Mouse (Mus musculus): ENCODE data around the gene Olfr1336. TPM values are rescaled to one million over a fixed set of nuclear protein-coding genes. Genes with fewer than 3 reads are reported as not detected.

The Olfr1336 gene
- total and polyA plus RNA-seq, 3 experiments, result not detected

GRCm38 (mm10) chr7:6414626-6415441, 41.1 kb upstream of the Olfr1336 start:
- peaks cover 15% of the 10 kb centered on the region for H3K9me3 ChIP-seq (replicated peaks; ENCODE audit: low read length)
- no peaks in the 10 kb centered on the region for H3K27me3 ChIP-seq (replicated peaks)
- H3K27ac ChIP-seq (ENCODE audit: insufficient read depth, low read depth), result no peak overlapping the region
- DNase-seq (ENCODE audit: extremely low read depth), result no peak
- no peak overlapping the region for H3K4me2 ChIP-seq (ENCODE audit: insufficient read depth, low read depth, poor library complexity, severe bottlenecking)
- H3K79me2 ChIP-seq (replicated peaks; ENCODE audit: control insufficient read depth, extremely low read depth, insufficient read depth, poor library complexity, severe bottlenecking), result no peaks in the 10 kb centered on the region
- H3K36me3 ChIP-seq (replicated peaks in 1 of 2; ENCODE audit: control insufficient read depth in 1 of 2, insufficient read depth in 1 of 2, low read length in 1 of 2), result no peaks in the 10 kb centered on the region
- H3K9ac ChIP-seq (ENCODE audit: insufficient read depth, low read depth), result no peak overlapping the region
- TF ChIP-seq JUND (conservative IDR thresholded peaks at IDR 0.05; ENCODE audit: low read depth, low read length) (no peak), IRF4 (IDR thresholded peaks at IDR 0.05; ENCODE audit: low read depth, low read length) (no peak)
- no peak overlapping the region for H3K4me3 ChIP-seq (replicated peaks in 1 of 3; ENCODE audit: low read depth in 2 of 3, low read length in 2 of 3, poor library complexity in 1 of 3)
- no peaks in the 10 kb centered on the region for H3K4me1 ChIP-seq (ENCODE audit: control insufficient read depth in 1 of 2, insufficient read depth in 2 of 2)
- dilution Hi-C loops (cut with MboI; ENCODE audit: extremely low pct_ligation_motif_present, extremely low pct_unique_long_range_greater_than_20kb, low sequenced_read_pairs) (no loop called here), in situ Hi-C loops (cut with MboI; ENCODE audit: low pct_ligation_motif_present, low pct_unique_long_range_greater_than_20kb, low sequenced_read_pairs) (no loop called here)

GRCm38 (mm10) chr7:6415442-6415787, 40.6 kb upstream of the Olfr1336 start:
- Histone ChIP-seq H3K79me2 (replicated peaks; ENCODE audit: control insufficient read depth, extremely low read depth, insufficient read depth, poor library complexity, severe bottlenecking) (no peaks in the 10 kb centered on the region), H3K4me1 (ENCODE audit: control insufficient read depth in 1 of 2, insufficient read depth in 2 of 2) (no peaks in the 10 kb centered on the region), H3K4me3 (replicated peaks in 1 of 3; ENCODE audit: low read depth in 2 of 3, low read length in 2 of 3, poor library complexity in 1 of 3) (no peak overlapping the region), H3K9me3 (replicated peaks; ENCODE audit: low read length) (peaks cover 11% of the 10 kb centered on the region), H3K36me3 (replicated peaks in 1 of 2; ENCODE audit: control insufficient read depth in 1 of 2, insufficient read depth in 1 of 2, low read length in 1 of 2) (no peaks in the 10 kb centered on the region), H3K4me2 (ENCODE audit: insufficient read depth, low read depth, poor library complexity, severe bottlenecking) (no peak overlapping the region), H3K27ac (ENCODE audit: insufficient read depth, low read depth) (no peak overlapping the region), H3K9ac (ENCODE audit: insufficient read depth, low read depth) (no peak overlapping the region), H3K27me3 (replicated peaks) (no peaks in the 10 kb centered on the region)
- dilution Hi-C loops (cut with MboI; ENCODE audit: extremely low pct_ligation_motif_present, extremely low pct_unique_long_range_greater_than_20kb, low sequenced_read_pairs) (no loop called here), in situ Hi-C loops (cut with MboI; ENCODE audit: low pct_ligation_motif_present, low pct_unique_long_range_greater_than_20kb, low sequenced_read_pairs) (no loop called here)
- no peak for DNase-seq (ENCODE audit: extremely low read depth)
- TF ChIP-seq ZMIZ1 (IDR thresholded peaks at IDR 0.05; ENCODE audit: low read depth, low read length) (no peak), CHD1 (IDR thresholded peaks at IDR 0.05; ENCODE audit: low read depth, low read length) (no peak), ZC3H11A (IDR thresholded peaks at IDR 0.05; ENCODE audit: low read depth, low read length) (no peak), POLR2AphosphoS2 (IDR thresholded peaks at IDR 0.05; ENCODE audit: low read depth, low read length) (no peak), HCFC1 (IDR thresholded peaks at IDR 0.05; ENCODE audit: low read depth, low read length) (no peak), MYC (IDR thresholded peaks at IDR 0.05; ENCODE audit: low read depth, low read length) (no peak), JUND (conservative IDR thresholded peaks at IDR 0.05; ENCODE audit: low read depth, low read length) (no peak), NRF1 (IDR thresholded peaks at IDR 0.05; ENCODE audit: low read depth, low read length) (no peak), TBP (conservative IDR thresholded peaks at IDR 0.05; ENCODE audit: low read depth, low read length) (no peak), NELFE (IDR thresholded peaks at IDR 0.05; ENCODE audit: low read depth, low read length) (no peak), ZKSCAN1 (IDR thresholded peaks at IDR 0.05; ENCODE audit: borderline replicate concordance, low read depth, low read length) (no peak), POLR2A (IDR thresholded peaks at IDR 0.05; ENCODE audit: low read depth, low read length) (no peak), UBTF (IDR thresholded peaks at IDR 0.05; ENCODE audit: low read depth, low read length) (no peak)

Data from CH12.LX (cell line).